Mouse (Mus musculus) neural tube, embryonic 12.5 days (tissue): ENCODE measurements around the gene Znrf2. TPM values are rescaled to one million over a fixed set of nuclear protein-coding genes. Genes with fewer than 3 reads are reported as not detected.

Source experiments
- ATAC-seq: fragments of 200-750 bp; cut with Nextera tagmentation; 2 replicates; pipeline ENCODE4 v1.8.0; 2017; ENCODE audit warnings: low read depth, mild to moderate bottlenecking, moderate TSS enrichment, moderate library complexity; ENCODE audit not compliant: low FRiP score
- H3K27ac ChIP-seq: fragments of 300-500 bp; sonication (generic); 2 replicates; pipeline ENCODE4 v1.5.1; 2016
- H3K27me3 ChIP-seq: fragments of 300-500 bp; sonication (generic); replicated peaks from 2 replicates; pipeline ENCODE4 v1.6.1; 2016; ENCODE audit warnings: mild to moderate bottlenecking
- H3K36me3 ChIP-seq: fragments of 300-500 bp; sonication (generic); 2 replicates; pipeline ENCODE4 v1.6.1; 2016; ENCODE audit warnings: mild to moderate bottlenecking
- H3K4me1 ChIP-seq: fragments of 300-500 bp; sonication (generic); 2 replicates; pipeline ENCODE4 v1.6.1; 2016
- H3K4me2 ChIP-seq: fragments of 300-500 bp; sonication (generic); replicated peaks from 2 replicates; pipeline ENCODE4 v1.6.1; 2016; ENCODE audit warnings: mild to moderate bottlenecking
- H3K4me3 ChIP-seq: fragments of 300-500 bp; sonication (generic); 2 replicates; pipeline ENCODE4 v1.5.1; 2016
- H3K9ac ChIP-seq: fragments of 300-500 bp; sonication (generic); 2 replicates; pipeline ENCODE4 v1.6.1; 2016; ENCODE audit warnings: mild to moderate bottlenecking
- H3K9me3 ChIP-seq: fragments of 300-500 bp; sonication (generic); 2 replicates; pipeline ENCODE4 v1.6.1; 2016; ENCODE audit warnings: mild to moderate bottlenecking
- WGBS: fragments of 180-500 bp; shearing (Covaris S2); methylation state at CpG from one replicate; pipeline ENCODE4 v1.1.7; 2016; 5-methylcytosine and 5-hydroxymethylcytosine counted together
- polyA plus RNA-seq: library from polyadenylated mRNA; unstranded; fragments of >200 nt; fragmentation: Nextera tagmentation; extraction: Ambion mirVana; gene quantifications from 2 replicates; pipeline ENCODE4 v1.2.1, GENCODE M21; 2016

Znrf2 gene
- polyA plus RNA-seq = 4.4 and 4.7 TPM in 2 replicates

DNA sequence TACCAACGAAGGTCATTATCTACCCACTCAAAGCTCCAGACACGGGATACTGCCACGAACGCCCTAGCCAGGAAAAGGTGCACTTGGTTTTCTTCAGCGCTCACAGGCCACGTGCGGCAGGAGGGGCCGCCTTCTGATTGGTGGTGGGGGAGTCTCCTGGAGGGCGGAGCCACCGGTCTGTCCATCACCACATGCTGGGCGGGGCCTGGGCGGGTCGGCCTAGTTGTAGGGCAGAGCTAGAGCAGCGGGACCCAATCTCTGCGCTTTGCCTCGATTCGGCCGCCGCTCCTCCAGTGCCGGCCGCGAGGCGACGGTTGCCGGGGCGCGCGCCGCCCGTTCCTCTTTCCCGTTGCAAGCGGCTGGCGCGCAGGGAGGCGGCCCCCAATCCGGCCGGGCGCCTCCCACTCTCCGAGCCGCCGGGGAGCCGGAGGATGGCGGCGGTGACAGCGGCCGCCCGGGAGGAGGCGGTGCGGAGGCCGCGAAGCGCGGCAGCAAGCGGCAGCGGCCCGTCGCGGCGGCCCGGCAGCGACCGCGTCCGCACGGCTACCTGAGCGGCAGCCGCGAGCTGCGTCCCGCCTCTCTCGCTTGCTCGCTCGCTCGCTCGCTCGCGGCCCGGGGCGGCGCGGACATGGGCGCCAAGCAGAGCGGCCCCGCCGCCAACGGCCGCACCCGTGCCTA is at the start of gene Znrf2:
TSS of gene Znrf2 (plus strand) at position 529 of the 678 bp plus-strand sequence.
- Histone ChIP-seq H3K4me3 (peak within 1 kb of the TSS; percentile 83), H3K36me3 (no peaks in the 10 kb centered on the region), H3K27me3 (no peaks in the 10 kb centered on the region), H3K9me3 (no peaks in the 10 kb centered on the region), H3K9ac (peak within 1 kb of the TSS; percentile 89), H3K27ac (peak within 1 kb of the TSS; percentile 96), H3K4me1 (peaks cover 15% of the 10 kb centered on the region), H3K4me2 (peak within 1 kb of the TSS; percentile 72)
- under 1% methylated on average over 83 of the region's 88 CpGs for WGBS
- ATAC-seq = peak; percentile 99

DNA sequence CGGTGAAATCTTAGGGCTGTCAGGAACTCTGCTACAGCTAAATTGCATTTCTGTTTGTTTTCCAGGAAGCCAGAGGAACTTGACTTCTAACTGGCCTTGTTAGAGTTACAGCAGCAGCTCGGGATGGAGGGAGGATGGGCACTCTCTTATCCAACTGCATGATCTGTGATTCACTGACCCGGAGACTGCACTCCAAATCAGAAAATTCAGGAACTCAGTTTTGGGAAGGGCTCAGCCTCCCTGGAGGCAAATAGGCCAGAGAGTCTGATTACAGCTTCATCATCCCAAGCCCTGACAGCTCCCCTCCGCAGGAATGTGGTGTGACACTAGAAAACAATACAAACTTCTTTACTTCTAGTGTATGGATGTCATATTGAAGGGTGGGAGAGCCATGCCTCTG is 49.0 kb upstream of the Znrf2 start:
- ATAC-seq = no peak
- Histone ChIP-seq H3K9me3 (no peaks in the 10 kb centered on the region), H3K9ac (no peak overlapping the region), H3K4me2 (no peak overlapping the region), H3K36me3 (no peaks in the 10 kb centered on the region), H3K4me1 (no peaks in the 10 kb centered on the region), H3K27ac (no peak overlapping the region), H3K27me3 (no peaks in the 10 kb centered on the region), H3K4me3 (no peak overlapping the region)
- WGBS = 66% methylated on average over 4 of the region's 4 CpGs

DNA sequence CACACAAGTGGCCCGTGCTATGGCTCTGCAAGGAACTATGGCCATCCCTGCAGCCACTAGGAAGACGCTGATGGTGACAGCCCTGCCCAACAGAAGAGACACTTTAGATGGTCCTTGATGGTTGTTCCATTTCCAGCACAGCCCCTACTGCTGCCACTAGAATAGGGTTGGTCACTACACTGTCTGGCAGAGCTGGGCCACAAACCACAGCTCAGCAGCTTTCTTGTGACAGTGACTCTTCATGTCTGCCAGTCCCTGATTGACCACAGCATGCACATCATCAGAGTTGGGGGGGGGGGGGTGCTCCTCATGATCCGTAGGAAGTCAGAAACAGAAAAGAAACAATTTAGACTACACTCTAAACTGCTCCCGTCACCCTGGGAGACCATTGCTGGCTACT is 46.0 kb upstream of the Znrf2 start:
- ATAC-seq = no peak
- H3K4me2 ChIP-seq = no peak overlapping the region
- no peaks in the 10 kb centered on the region for H3K27me3 ChIP-seq
- no peaks in the 10 kb centered on the region for H3K4me1 ChIP-seq
- 80% methylated on average over 4 of the region's 4 CpGs for WGBS
- no peak overlapping the region for H3K9ac ChIP-seq
- no peak overlapping the region for H3K4me3 ChIP-seq
- H3K9me3 ChIP-seq = no peaks in the 10 kb centered on the region
- no peaks in the 10 kb centered on the region for H3K36me3 ChIP-seq
- H3K27ac ChIP-seq = no peak overlapping the region

GRCm38 (mm10) chr6:54771171-54771570 is 45.5 kb upstream of the Znrf2 start:
- no peak overlapping the region for H3K4me3 ChIP-seq
- no peaks in the 10 kb centered on the region for H3K4me1 ChIP-seq
- H3K27me3 ChIP-seq = no peaks in the 10 kb centered on the region
- WGBS = 83% methylated on average over 8 of the region's 8 CpGs
- H3K36me3 ChIP-seq = no peaks in the 10 kb centered on the region
- H3K9ac ChIP-seq = no peak overlapping the region
- ATAC-seq = no peak
- H3K9me3 ChIP-seq = no peaks in the 10 kb centered on the region
- no peak overlapping the region for H3K27ac ChIP-seq
- no peak overlapping the region for H3K4me2 ChIP-seq

DNA sequence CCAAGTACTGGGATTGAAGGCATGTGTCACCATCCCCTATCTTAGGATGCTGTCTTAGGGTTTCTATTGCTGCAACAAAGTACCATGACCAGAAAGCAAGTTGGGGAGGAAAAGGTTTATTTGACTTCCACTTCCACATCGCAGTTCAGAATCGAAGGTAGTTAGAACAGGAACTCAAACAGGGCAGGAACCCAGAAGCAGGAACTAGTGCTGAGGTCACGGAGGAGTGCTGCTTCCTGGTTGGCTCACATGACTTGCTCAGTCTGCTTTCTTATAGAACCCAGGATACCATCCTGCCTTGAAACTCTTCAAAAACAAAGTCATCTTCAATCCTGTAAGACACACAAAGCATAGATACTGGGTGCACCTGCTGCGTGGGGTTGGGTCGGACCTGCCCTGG is 44.6 kb upstream of the Znrf2 start:
- 94% methylated on average over 5 of the region's 5 CpGs for WGBS
- Histone ChIP-seq H3K9ac (no peak overlapping the region), H3K4me2 (no peak overlapping the region), H3K4me3 (no peak overlapping the region), H3K27ac (no peak overlapping the region), H3K36me3 (no peaks in the 10 kb centered on the region), H3K27me3 (no peaks in the 10 kb centered on the region), H3K4me1 (no peaks in the 10 kb centered on the region), H3K9me3 (no peaks in the 10 kb centered on the region)
- no peak for ATAC-seq

GRCm38 (mm10) chr6:54775739-54776138 is 41.0 kb upstream of the Znrf2 start:
- Histone ChIP-seq H3K27ac (no peak overlapping the region), H3K4me1 (peaks cover 4% of the 10 kb centered on the region; the same call in 1 of the 2 replicates), H3K4me2 (no peak overlapping the region), H3K27me3 (no peaks in the 10 kb centered on the region), H3K4me3 (no peak overlapping the region), H3K9ac (no peak overlapping the region), H3K36me3 (no peaks in the 10 kb centered on the region), H3K9me3 (no peaks in the 10 kb centered on the region)
- ATAC-seq = no peak

- Histone ChIP-seq H3K36me3 (no peaks in the 10 kb centered on the region), H3K4me1 (peaks cover 4% of the 10 kb centered on the region; the same call in 1 of the 2 replicates), H3K27me3 (no peaks in the 10 kb centered on the region), H3K9ac (no peak overlapping the region), H3K4me2 (no peak overlapping the region), H3K27ac (no peak overlapping the region), H3K4me3 (no peak overlapping the region), H3K9me3 (no peaks in the 10 kb centered on the region)
- 42% methylated on average over 8 of the region's 8 CpGs for WGBS
- peak; percentile 25; the same call in 1 of the 2 replicates for ATAC-seq
Measured at GRCm38 (mm10) chr6:54777661-54778060, 39.1 kb upstream of the Znrf2 start.

GRCm38 (mm10) chr6:54779968-54780367 is 36.7 kb upstream of the Znrf2 start:
- Histone ChIP-seq H3K36me3 (no peaks in the 10 kb centered on the region), H3K4me3 (no peak overlapping the region), H3K9me3 (no peaks in the 10 kb centered on the region), H3K4me2 (no peak overlapping the region), H3K27ac (no peak overlapping the region), H3K27me3 (no peaks in the 10 kb centered on the region), H3K9ac (no peak overlapping the region), H3K4me1 (peaks cover 4% of the 10 kb centered on the region; the same call in 1 of the 2 replicates)
- WGBS = 80% methylated on average over 5 of the region's 5 CpGs
- no peak for ATAC-seq

- H3K27me3 ChIP-seq = no peaks in the 10 kb centered on the region
- H3K9ac ChIP-seq = no peak overlapping the region
- WGBS = 83% methylated on average over 5 of the region's 5 CpGs
- no peak overlapping the region for H3K27ac ChIP-seq
- no peak for ATAC-seq
- peaks cover 6% of the 10 kb centered on the region for H3K4me1 ChIP-seq
- no peak overlapping the region for H3K4me2 ChIP-seq
- no peak overlapping the region for H3K4me3 ChIP-seq
- H3K9me3 ChIP-seq = no peaks in the 10 kb centered on the region
- no peaks in the 10 kb centered on the region for H3K36me3 ChIP-seq
Measured at GRCm38 (mm10) chr6:54780569-54781304, 36.0 kb upstream of the Znrf2 start.

DNA sequence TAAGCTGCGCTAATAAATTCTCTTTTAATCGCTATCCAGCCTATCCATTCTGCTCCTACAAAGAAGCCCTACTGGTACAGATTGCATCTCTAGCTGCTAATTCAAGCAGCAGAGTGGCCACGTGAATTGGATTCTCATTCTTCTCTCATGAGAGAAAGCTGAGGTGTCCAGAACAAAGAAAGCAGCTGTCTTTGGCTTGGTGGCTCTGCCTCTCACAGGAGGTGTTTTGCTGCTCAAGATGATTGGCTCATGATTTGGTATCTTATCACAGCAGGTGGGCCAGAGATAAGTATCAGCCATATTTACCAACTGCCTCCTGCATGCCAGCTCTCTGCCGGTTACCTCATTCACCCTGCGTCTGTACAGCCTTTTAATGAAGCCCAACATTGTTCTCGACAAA is 34.8 kb upstream of the Znrf2 start:
- no peak for ATAC-seq
- no peaks in the 10 kb centered on the region for H3K36me3 ChIP-seq
- H3K27me3 ChIP-seq = no peaks in the 10 kb centered on the region
- H3K9me3 ChIP-seq = no peaks in the 10 kb centered on the region
- H3K4me1 ChIP-seq = peaks cover 6% of the 10 kb centered on the region
- H3K4me2 ChIP-seq = no peak overlapping the region
- H3K27ac ChIP-seq = no peak overlapping the region
- H3K9ac ChIP-seq = no peak overlapping the region
- no peak overlapping the region for H3K4me3 ChIP-seq
- WGBS = 35% methylated on average over 6 of the region's 6 CpGs

GRCm38 (mm10) chr6:54785098-54785730 is 31.5 kb upstream of the Znrf2 start:
- H3K36me3 ChIP-seq = no peaks in the 10 kb centered on the region
- no peaks in the 10 kb centered on the region for H3K27me3 ChIP-seq
- no peaks in the 10 kb centered on the region for H3K9me3 ChIP-seq
- H3K27ac ChIP-seq = no peak overlapping the region
- peaks cover 3% of the 10 kb centered on the region; the same call in 1 of the 2 replicates for H3K4me1 ChIP-seq
- no peak overlapping the region for H3K9ac ChIP-seq
- WGBS = 70% methylated on average over 5 of the region's 5 CpGs
- no peak overlapping the region for H3K4me2 ChIP-seq
- ATAC-seq = peak; percentile 58; the same call in 1 of the 2 replicates
- H3K4me3 ChIP-seq = no peak overlapping the region

DNA sequence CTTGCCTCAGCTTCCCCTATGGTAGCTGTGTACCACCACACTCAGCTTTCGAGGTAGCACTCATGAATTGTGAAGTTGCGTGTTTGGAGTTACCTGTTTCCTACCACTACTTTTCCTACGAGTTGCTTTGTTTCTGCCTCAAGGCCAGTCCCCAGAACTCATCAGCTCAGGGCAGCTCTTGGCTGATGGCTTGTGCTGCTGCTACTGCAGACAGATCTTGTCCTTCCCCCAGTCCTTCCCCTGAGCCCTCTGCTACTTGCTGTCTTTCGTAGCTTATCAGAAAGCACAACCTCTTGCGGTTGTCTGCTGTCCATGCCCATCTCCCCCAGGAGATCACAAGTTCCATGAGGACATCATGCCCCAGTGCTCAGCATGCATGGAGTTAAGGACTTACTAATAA is 29.9 kb upstream of the Znrf2 start:
- Histone ChIP-seq H3K9ac (no peak overlapping the region), H3K9me3 (no peaks in the 10 kb centered on the region), H3K36me3 (no peaks in the 10 kb centered on the region), H3K4me2 (no peak overlapping the region), H3K4me1 (peaks cover 3% of the 10 kb centered on the region; the same call in 1 of the 2 replicates), H3K27ac (no peak overlapping the region), H3K4me3 (no peak overlapping the region), H3K27me3 (no peaks in the 10 kb centered on the region)
- WGBS = 93% methylated on average over 5 of the region's 5 CpGs
- no peak for ATAC-seq
